Mouse (Mus musculus): ENCODE results near the gene Dnajc25.
A peak's percentile ranks its signal among the peaks of the same experiment; 100 is the strongest.

Dnajc25 gene

GRCm38 (mm10) chr4:59006211-59006610 is 11.3 kb downstream of the Dnajc25 start:
- DNase-seq, result no peak

GRCm38 (mm10) chr4:59007016-59007415 is 12.2 kb downstream of the Dnajc25 start:
- no peak for DNase-seq

GRCm38 (mm10) chr4:59007974-59008373 is 13.1 kb downstream of the Dnajc25 start:
- no peak for DNase-seq

- no peak for DNase-seq
Measured at GRCm38 (mm10) chr4:59009186-59009585, 14.3 kb downstream of the Dnajc25 start.

GRCm38 (mm10) chr4:59009696-59010095 is 14.8 kb downstream of the Dnajc25 start:
- DNase-seq, result no peak

- DNase-seq, result no peak
Measured at GRCm38 (mm10) chr4:59011446-59011845, 16.6 kb downstream of the Dnajc25 start.

GRCm38 (mm10) chr4:59015181-59015580 is 20.3 kb downstream of the Dnajc25 start:
- no peak for DNase-seq

GRCm38 (mm10) chr4:59016922-59017321 is 22.1 kb downstream of the Dnajc25 start:
- no peak for DNase-seq

- peak in 1 of 2 experiments; percentile 4 for DNase-seq
Measured at GRCm38 (mm10) chr4:59034325-59034917, 39.6 kb downstream of the Dnajc25 start.

- DNase-seq, result peak; percentile 54 to 82
Measured at GRCm38 (mm10) chr4:59034918-59035785, 40.3 kb downstream of the Dnajc25 start, which contains the start of gene Gng10. Gene Gng10 (plus strand): TSS chr4:59035088.

GRCm38 (mm10) chr4:59035786-59036350 is 41.0 kb downstream of the Dnajc25 start:
- no peak for DNase-seq

GRCm38 (mm10) chr4:59036490-59037127 is 41.7 kb downstream of the Dnajc25 start:
- DNase-seq, result peak; percentile 71 to 87

- DNase-seq, result no peak
Measured at GRCm38 (mm10) chr4:59037525-59037924, 42.7 kb downstream of the Dnajc25 start.

- no peak for DNase-seq
Measured at GRCm38 (mm10) chr4:59040397-59041287, 45.8 kb downstream of the Dnajc25 start.

GRCm38 (mm10) chr4:59043074-59043473 is 48.2 kb downstream of the Dnajc25 start:
- no peak for DNase-seq

GRCm38 (mm10) chr4:59043891-59044290 is 49.0 kb downstream of the Dnajc25 start:
- no peak for DNase-seq

GRCm38 (mm10) chr4:59047222-59047621 is 52.4 kb downstream of the Dnajc25 start:
- no peak for DNase-seq

- no peak for DNase-seq
Measured at GRCm38 (mm10) chr4:59051081-59051480, 56.2 kb downstream of the Dnajc25 start.

- DNase-seq, result no peak
Measured at GRCm38 (mm10) chr4:59057929-59058328, 63.1 kb downstream of the Dnajc25 start.

GRCm38 (mm10) chr4:59062526-59062925 is 67.7 kb downstream of the Dnajc25 start:
- DNase-seq, result no peak

- DNase-seq, result no peak
Measured at GRCm38 (mm10) chr4:59069276-59069675, 74.4 kb downstream of the Dnajc25 start.
